Mouse (Mus musculus) kidney, postnatal 14 days (tissue): ENCODE results near the gene Sbk1.

ENCODE experiments used
- DNase-seq: peaks from one replicate; pipeline ENCODE4 v3.0.0; 2022; ENCODE audit warnings: mixed read lengths

Sbk1 gene

GRCm38 (mm10) chr7:126340206-126340618, 67.8 kb downstream of the Sbk1 start:
- no peak for DNase-seq

- no peak for DNase-seq
Measured at GRCm38 (mm10) chr7:126340896-126341295, 68.5 kb downstream of the Sbk1 start.
